Mouse (Mus musculus) lung, embryonic 16.5 days (tissue): ENCODE data around the gene Nid1. TPM values are rescaled to one million over a fixed set of nuclear protein-coding genes. Genes with fewer than 3 reads are reported as not detected.

ENCODE experiments used
- ATAC-seq: fragments of 200-750 bp; cut with Nextera tagmentation; 2 replicates; pipeline ENCODE4 v1.8.0; 2017; ENCODE audit warnings: low read depth, mild to moderate bottlenecking, moderate library complexity
- H3K27ac ChIP-seq: fragments of 300-500 bp; sonication (generic); 2 replicates; pipeline ENCODE4 v1.5.1; 2014; ENCODE audit warnings: mild to moderate bottlenecking, control low read depth, low read length
- H3K27me3 ChIP-seq: fragments of 300-500 bp; sonication (generic); 2 replicates; pipeline ENCODE4 v1.6.1; 2014; ENCODE audit warnings: low read depth, low read length, mixed read lengths; ENCODE audit not compliant: control insufficient read depth, insufficient read depth
- H3K36me3 ChIP-seq: fragments of 300-500 bp; sonication (generic); 2 replicates; pipeline ENCODE4 v1.6.1; 2014; ENCODE audit warnings: low read length; ENCODE audit not compliant: control insufficient read depth, insufficient read depth
- H3K4me1 ChIP-seq: fragments of 300-500 bp; sonication (generic); replicated peaks from 2 replicates; pipeline ENCODE4 v1.6.1; 2014; ENCODE audit warnings: low read length, mixed read lengths; ENCODE audit not compliant: control insufficient read depth, insufficient read depth
- H3K4me2 ChIP-seq: fragments of 300-500 bp; sonication (generic); 2 replicates; pipeline ENCODE4 v1.6.1; 2014; ENCODE audit warnings: low read depth, low read length, control low read depth
- H3K4me3 ChIP-seq: fragments of 300-500 bp; sonication (generic); 2 replicates; pipeline ENCODE4 v1.5.1; 2014; ENCODE audit warnings: mild to moderate bottlenecking, low read length, control low read depth
- H3K9ac ChIP-seq: fragments of 300-500 bp; sonication (generic); 2 replicates; pipeline ENCODE4 v1.6.1; 2014; ENCODE audit warnings: low read length, control low read depth
- H3K9me3 ChIP-seq: fragments of 300-500 bp; sonication (generic); 2 replicates; pipeline ENCODE4 v1.6.1; 2016; ENCODE audit warnings: low read length; ENCODE audit not compliant: control insufficient read depth
- WGBS: fragments of 180-500 bp; shearing (Covaris S2); extraction: QIAGEN DNeasy Blood & Tissue Kit; methylation state at CpG from one replicate; pipeline ENCODE4 v1.1.7; 2014; 5-methylcytosine and 5-hydroxymethylcytosine counted together
- polyA plus RNA-seq: library from polyadenylated mRNA; unstranded; fragments of >200 nt; fragmentation: Nextera tagmentation; extraction: Ambion mirVana; gene quantifications from 2 replicates; pipeline ENCODE4 v1.2.1, GENCODE M21; 2015

Nid1 gene
- polyA plus RNA-seq, 1 experiment from 2014 or later, result 167 TPM

DNA sequence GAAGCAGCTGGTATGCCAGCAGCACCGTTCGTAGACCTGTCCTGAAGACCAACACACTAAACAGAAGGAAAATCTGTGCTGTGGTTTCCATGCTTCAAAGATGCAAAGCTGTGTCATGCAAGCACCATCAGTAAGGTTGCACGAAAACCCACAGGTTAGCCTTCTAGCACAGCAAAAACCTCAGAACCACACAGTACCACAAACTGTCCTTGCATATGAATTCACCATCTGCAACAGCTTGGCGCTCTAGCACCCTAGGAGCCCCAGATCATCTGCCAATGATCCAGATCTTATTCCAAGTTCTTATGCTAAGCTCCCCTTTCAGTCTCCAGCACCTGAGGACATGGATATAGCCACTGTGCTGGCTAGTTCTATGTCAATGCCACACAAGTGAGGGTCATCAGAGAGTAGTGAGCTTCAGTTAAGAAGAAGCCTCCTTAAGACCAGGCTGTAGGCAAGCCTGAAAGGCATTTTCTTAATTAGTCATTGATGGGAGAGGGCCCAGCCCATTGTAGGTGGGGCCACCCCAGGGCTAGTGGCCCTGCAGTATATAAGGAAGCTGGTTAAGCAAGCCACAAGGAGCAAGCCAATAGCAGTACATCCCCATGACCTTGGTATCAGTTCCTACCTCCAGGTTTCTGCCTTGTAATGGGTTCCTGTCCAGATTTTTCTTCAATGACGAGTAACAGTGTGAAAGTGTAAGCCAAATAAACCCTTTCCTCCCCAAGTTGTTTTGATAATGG, 119.8 kb downstream of the Nid1 start:
- 70% methylated on average over 5 of the region's 5 CpGs for WGBS
- Histone ChIP-seq H3K4me2 (no peak overlapping the region), H3K27ac (no peak overlapping the region), H3K4me1 (no peaks in the 10 kb centered on the region), H3K4me3 (no peak overlapping the region), H3K9ac (no peak overlapping the region), H3K27me3 (no peaks in the 10 kb centered on the region), H3K9me3 (no peaks in the 10 kb centered on the region), H3K36me3 (no peaks in the 10 kb centered on the region)
- no peak for ATAC-seq

DNA sequence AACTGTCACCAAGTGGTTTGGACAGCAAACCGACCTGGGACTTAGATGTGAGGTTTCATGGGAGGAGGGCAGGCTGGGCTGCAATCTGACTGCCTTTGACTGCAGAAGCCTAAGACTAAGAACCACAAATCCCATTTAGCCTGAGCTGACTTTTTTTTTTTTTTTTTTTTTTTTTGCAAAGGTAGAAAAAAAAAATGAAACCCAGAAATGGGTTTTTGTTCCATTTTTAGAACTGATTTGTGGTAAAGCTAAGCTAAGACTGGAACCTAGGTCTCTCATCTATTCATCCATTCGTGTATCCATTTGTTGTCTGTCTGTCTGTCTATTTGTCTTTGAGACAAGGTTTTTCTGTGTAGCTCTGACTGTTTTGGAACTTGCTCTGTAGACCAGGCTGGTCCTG, 120.9 kb downstream of the Nid1 start:
- no peak overlapping the region for H3K9ac ChIP-seq
- H3K4me1 ChIP-seq, result no peaks in the 10 kb centered on the region
- no peak overlapping the region for H3K4me3 ChIP-seq
- no peak for ATAC-seq
- 38% methylated on average over 2 of the region's 2 CpGs for WGBS
- no peak overlapping the region for H3K4me2 ChIP-seq
- H3K27ac ChIP-seq, result no peak overlapping the region
- no peaks in the 10 kb centered on the region for H3K9me3 ChIP-seq
- no peaks in the 10 kb centered on the region for H3K27me3 ChIP-seq
- no peaks in the 10 kb centered on the region for H3K36me3 ChIP-seq

DNA sequence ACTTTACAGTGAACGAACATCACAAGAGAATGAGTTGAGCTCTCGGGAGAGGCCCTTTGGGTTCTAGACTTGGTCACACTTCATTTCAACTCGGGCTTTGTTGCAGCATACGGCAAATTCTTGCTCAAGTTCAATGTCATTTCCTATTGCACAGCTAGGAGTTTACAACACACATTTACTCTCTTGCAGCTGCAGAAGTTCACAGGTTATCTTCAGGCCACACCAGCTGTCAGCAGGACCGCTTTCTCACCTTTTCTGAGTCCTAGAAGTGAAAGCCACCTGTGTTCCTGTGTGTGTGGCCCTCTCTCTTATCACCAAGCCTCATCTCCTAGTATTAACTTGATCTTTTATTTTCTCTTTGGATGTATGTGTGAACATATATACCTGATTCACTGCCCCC, 121.5 kb downstream of the Nid1 start:
- WGBS, result 37% methylated on average over 5 of the region's 5 CpGs
- Histone ChIP-seq H3K4me3 (no peak overlapping the region), H3K36me3 (no peaks in the 10 kb centered on the region), H3K27me3 (no peaks in the 10 kb centered on the region), H3K4me2 (no peak overlapping the region), H3K9ac (no peak overlapping the region), H3K9me3 (no peaks in the 10 kb centered on the region), H3K4me1 (no peaks in the 10 kb centered on the region), H3K27ac (no peak overlapping the region)
- no peak for ATAC-seq

Other genes with a start within 250 kb of the Nid1 start
- gene Gpr137b, start 43.5 kb upstream of the Nid1 start, polyA plus RNA-seq, result 14.2 and 18.9 TPM in 2 replicates
- 5.4 and 6.1 TPM in 2 replicates for gene Lyst, start 152.8 kb downstream of the Nid1 start, polyA plus RNA-seq